Mouse (Mus musculus) intestine, embryonic 15.5 days (tissue): ENCODE results near the gene Gpx6. TPM values are rescaled to one million over a fixed set of nuclear protein-coding genes. Genes with fewer than 3 reads are reported as not detected.

Experiments
- ATAC-seq: fragments of 200-750 bp; cut with Nextera tagmentation; 2 replicates; pipeline ENCODE4 v1.8.0; 2017; ENCODE audit warnings: moderate TSS enrichment, moderate library complexity
- H3K27ac ChIP-seq: fragments of 300-500 bp; sonication (generic); 2 replicates; pipeline ENCODE4 v1.5.1; 2015; ENCODE audit warnings: mild to moderate bottlenecking, inconsistent platforms
- H3K27me3 ChIP-seq: fragments of 300-500 bp; sonication (generic); replicated peaks from 2 replicates; pipeline ENCODE4 v1.6.1; 2015; ENCODE audit warnings: inconsistent platforms
- H3K36me3 ChIP-seq: fragments of 300-500 bp; sonication (generic); 2 replicates; pipeline ENCODE4 v1.6.1; 2015; ENCODE audit warnings: inconsistent platforms
- H3K4me1 ChIP-seq: fragments of 300-500 bp; sonication (generic); replicated peaks from 2 replicates; pipeline ENCODE4 v1.6.1; 2015; ENCODE audit warnings: inconsistent platforms
- H3K4me2 ChIP-seq: fragments of 300-500 bp; sonication (generic); replicated peaks from 2 replicates; pipeline ENCODE4 v1.6.1; 2015; ENCODE audit warnings: mild to moderate bottlenecking, inconsistent platforms
- H3K4me3 ChIP-seq: fragments of 300-500 bp; sonication (generic); replicated peaks from 2 replicates; pipeline ENCODE4 v1.5.1; 2015; ENCODE audit warnings: inconsistent platforms
- H3K9ac ChIP-seq: fragments of 300-500 bp; sonication (generic); 2 replicates; pipeline ENCODE4 v1.6.1; 2015; ENCODE audit warnings: inconsistent platforms
- H3K9me3 ChIP-seq: fragments of 300-500 bp; sonication (generic); 2 replicates; pipeline ENCODE4 v1.6.1; 2016; ENCODE audit warnings: inconsistent platforms
- WGBS: fragments of 180-500 bp; shearing (Covaris S2); methylation state at CpG from one replicate; pipeline ENCODE4 v1.1.7; 2015; 5-methylcytosine and 5-hydroxymethylcytosine counted together
- polyA plus RNA-seq: library from polyadenylated mRNA; unstranded; fragments of >200 nt; fragmentation: Nextera tagmentation; extraction: Ambion mirVana; gene quantifications from 2 replicates; pipeline ENCODE4 v1.2.1, GENCODE M21; 2015

Gene Gpx6
- polyA plus RNA-seq, 1 experiment from 2014 or later, result not detected

DNA sequence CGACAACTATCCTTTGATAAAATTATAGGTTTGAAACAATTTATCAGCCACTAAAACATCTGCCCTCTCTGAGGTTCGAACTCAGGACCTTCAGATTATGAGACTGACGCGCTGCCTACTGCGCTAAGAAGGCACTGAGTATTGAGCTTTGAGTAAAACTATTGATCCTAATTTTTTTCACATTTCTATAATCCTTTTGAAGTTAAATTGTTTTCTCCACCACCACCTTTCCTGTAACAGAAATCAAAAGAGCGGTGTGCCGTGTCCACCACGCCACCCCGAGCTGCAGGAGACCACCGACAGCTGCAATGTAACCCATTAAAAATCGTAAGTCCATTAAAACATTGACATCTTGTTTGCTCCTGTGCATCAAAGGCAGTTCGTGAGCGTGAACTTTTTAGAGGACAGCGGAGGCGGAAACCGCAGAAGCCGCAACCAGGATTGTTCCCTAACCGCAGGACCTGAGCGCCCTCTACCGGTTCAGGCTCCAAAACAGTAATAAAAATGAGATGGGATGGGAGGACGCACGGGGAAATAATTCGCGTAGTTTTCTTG, 14.8 kb downstream of the Gpx6 start:
- 1% methylated on average over 24 of the region's 24 CpGs for WGBS
- Histone ChIP-seq H3K4me1 (no peaks in the 10 kb centered on the region), H3K4me2 (peak overlapping the region; percentile 69), H3K4me3 (peak overlapping the region; percentile 35), H3K36me3 (no peaks in the 10 kb centered on the region), H3K9me3 (no peaks in the 10 kb centered on the region), H3K27ac (no peak overlapping the region), H3K27me3 (no peaks in the 10 kb centered on the region), H3K9ac (no peak overlapping the region)
- ATAC-seq, result peak; percentile 89

DNA sequence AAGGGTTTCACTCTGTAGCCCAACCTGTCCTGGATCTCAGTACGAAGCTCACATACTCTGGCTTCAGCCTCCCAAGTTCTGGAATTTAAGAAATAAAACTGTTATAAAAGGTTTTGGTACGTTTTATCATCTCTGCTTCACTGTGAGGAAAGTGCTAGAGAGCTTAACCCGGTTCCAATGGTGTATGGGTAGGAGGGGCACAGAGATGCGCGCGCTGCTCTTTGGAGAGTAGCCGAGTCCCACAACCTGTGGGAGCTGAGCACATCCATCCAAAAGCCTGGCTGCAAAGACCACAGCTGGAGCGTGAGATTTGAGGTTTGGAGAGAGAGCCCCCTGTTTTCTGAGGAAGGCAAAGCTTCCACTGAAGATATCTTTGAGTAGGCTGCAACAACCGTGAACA, 15.5 kb downstream of the Gpx6 start:
- Histone ChIP-seq H3K36me3 (no peaks in the 10 kb centered on the region), H3K4me1 (no peaks in the 10 kb centered on the region), H3K4me2 (peak overlapping the region; percentile 69), H3K27me3 (no peaks in the 10 kb centered on the region), H3K9ac (peak overlapping the region; percentile 33), H3K27ac (no peak overlapping the region), H3K4me3 (peak overlapping the region; percentile 35), H3K9me3 (no peaks in the 10 kb centered on the region)
- WGBS, result 2% methylated on average over 9 of the region's 9 CpGs
- peak; percentile 69 for ATAC-seq

DNA sequence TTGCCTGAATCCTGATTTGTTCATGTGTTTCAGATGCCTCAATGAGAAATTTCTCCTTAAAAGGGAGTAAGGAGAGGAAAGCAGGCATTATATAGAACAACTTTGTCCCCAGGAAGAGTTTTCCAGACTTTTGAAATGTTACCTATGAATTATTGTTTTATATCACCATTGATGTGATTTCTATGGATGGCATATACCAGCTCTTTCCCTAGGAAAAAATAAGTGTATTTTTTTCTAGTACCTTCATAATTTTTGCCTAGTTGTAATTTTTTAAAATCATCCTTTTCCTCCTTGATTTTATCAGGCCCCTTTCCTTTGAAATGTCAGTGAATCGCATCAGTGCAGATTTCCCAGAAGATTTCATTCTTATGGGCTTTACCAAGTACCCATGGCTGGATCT, 34.7 kb downstream of the Gpx6 start, which contains the start of gene Olfr1367:
Olfr1367 (plus strand) TSS at position 301 of the 400 bp plus-strand sequence.
- Histone ChIP-seq H3K4me2 (no peak within 1 kb of the TSS), H3K4me1 (no peaks in the 10 kb centered on the region), H3K9me3 (no peaks in the 10 kb centered on the region), H3K4me3 (no peak within 1 kb of the TSS), H3K27ac (no peak within 1 kb of the TSS), H3K27me3 (no peaks in the 10 kb centered on the region), H3K9ac (no peak within 1 kb of the TSS), H3K36me3 (no peaks in the 10 kb centered on the region)
- ATAC-seq, result no peak
- 83% methylated on average over 1 of the region's 1 CpGs for WGBS

DNA sequence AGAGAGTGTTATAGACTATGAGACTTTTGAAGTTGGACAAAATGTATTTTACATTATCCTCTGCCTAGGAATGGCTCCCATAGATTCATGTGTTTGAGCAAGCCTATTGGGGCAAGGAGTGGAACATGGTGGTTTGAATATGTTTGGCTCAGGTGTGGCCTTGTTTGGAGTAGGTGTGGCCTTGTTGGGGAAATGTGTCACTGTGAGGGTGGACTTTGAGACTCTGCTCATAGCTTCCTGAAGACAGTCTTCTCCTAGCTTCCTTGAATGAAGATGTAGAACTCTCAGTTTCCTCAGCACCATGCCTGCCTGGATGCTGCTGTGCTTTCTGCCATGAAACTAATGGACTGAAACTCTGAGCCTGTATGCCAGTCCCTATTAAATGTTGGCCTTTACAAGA, 38.7 kb downstream of the Gpx6 start:
- no peaks in the 10 kb centered on the region for H3K36me3 ChIP-seq
- no peak for ATAC-seq
- H3K4me1 ChIP-seq, result no peaks in the 10 kb centered on the region
- H3K4me3 ChIP-seq, result no peak overlapping the region
- H3K27me3 ChIP-seq, result no peaks in the 10 kb centered on the region
- no peaks in the 10 kb centered on the region for H3K9me3 ChIP-seq
- H3K9ac ChIP-seq, result no peak overlapping the region
- no peak overlapping the region for H3K27ac ChIP-seq
- no peak overlapping the region for H3K4me2 ChIP-seq

DNA sequence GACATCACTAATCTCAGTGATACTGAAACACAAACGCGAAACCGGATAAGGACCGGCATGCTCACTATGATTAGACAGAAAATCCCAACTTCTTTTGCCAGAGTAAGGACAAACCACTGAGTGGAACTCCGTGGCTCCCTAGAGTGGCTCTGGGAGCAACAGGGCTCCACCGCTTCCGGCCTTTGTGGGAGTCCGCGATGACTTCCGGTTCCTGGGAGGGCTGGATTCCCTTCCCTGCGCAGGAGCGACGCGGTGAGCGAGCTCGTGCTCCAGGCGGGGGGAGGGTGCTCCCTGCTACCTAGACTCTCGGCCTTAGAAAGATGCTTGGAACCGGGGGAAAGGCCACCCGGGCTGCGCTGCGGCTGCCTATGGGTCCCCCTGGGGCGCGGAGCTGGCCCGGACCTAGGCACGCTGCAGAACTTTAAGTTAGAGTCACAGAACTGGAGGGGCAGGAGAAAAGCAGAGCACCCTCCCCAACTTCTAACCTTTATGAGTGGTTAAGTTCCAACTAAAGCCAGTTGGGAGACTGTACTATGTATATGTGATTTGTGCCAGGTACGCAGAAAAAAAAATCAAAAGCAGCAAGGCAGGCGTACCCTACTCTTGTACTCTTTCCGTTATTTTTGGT, 50.8 kb downstream of the Gpx6 start, which contains the start of gene Zscan12:
Zscan12 (plus strand) TSS at position 200 of the 628 bp plus-strand sequence.
- ATAC-seq, result peak; percentile 100
- Histone ChIP-seq H3K9ac (peak within 1 kb of the TSS; percentile 93), H3K27ac (peak within 1 kb of the TSS; percentile 61; the same call in 1 of the 2 replicates), H3K9me3 (no peaks in the 10 kb centered on the region), H3K27me3 (no peaks in the 10 kb centered on the region), H3K4me1 (peaks cover 14% of the 10 kb centered on the region; the same call in 1 of the 2 replicates), H3K36me3 (0 out of 2 replicates have a peak, but pooled peaks cover 3% of the 10 kb centered on the region), H3K4me3 (peak within 1 kb of the TSS; percentile 76), H3K4me2 (peak within 1 kb of the TSS; percentile 57)
- WGBS, result 1% methylated on average over 29 of the region's 29 CpGs

DNA sequence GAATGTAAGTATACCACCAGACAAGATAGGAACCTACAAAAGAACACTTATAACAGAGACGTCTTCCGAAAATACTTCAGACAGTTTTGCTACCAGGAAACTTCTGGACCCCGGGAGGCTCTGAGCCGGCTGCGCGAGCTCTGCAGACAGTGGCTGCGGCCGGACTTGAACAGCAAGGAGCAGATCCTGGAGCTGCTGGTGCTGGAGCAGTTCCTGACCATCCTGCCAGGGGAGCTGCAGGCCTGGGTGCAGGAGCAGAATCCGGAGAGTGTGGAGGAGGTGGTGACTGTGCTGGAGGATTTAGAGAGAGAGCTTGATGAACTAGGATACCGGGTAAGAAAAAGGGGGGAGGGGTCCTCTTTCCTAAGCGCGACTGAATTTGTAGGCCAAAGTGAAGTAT, 51.8 kb downstream of the Gpx6 start:
- 75% methylated on average over 12 of the region's 12 CpGs for WGBS
- Histone ChIP-seq H3K4me1 (peaks cover 14% of the 10 kb centered on the region; the same call in 1 of the 2 replicates), H3K27ac (no peak overlapping the region), H3K27me3 (no peaks in the 10 kb centered on the region), H3K4me3 (peak overlapping the region; percentile 76; the same call in 1 of the 2 replicates), H3K36me3 (peaks cover 6% of the 10 kb centered on the region; the same call in 1 of the 2 replicates), H3K4me2 (peak overlapping the region; percentile 57), H3K9me3 (no peaks in the 10 kb centered on the region), H3K9ac (peak overlapping the region; percentile 34; the same call in 1 of the 2 replicates)
- no peak for ATAC-seq

DNA sequence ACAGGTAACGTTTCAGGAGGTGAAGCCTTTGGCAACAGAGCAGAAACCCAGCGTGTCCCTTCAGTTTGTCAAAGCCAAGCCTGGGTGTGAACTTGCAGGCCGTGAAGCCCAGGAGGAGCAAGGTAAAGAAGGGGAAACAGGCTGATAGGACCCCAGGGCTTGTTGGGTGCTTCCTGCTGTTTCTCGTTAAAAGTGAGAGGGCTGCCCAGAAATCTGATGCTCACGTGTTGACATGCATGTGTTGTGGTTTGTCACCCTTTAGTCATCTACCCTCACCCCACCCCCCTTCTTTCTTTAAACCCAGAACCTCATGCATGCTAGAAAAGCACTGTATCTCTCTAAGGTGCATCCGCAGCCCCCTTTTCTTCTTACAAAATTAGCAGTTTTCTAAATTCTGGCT, 54.7 kb downstream of the Gpx6 start:
- Histone ChIP-seq H3K27ac (no peak overlapping the region), H3K9ac (no peak overlapping the region), H3K36me3 (peaks cover 13% of the 10 kb centered on the region; the same call in 1 of the 2 replicates), H3K9me3 (no peaks in the 10 kb centered on the region), H3K27me3 (no peaks in the 10 kb centered on the region), H3K4me2 (no peak overlapping the region), H3K4me3 (no peak overlapping the region), H3K4me1 (peaks cover 14% of the 10 kb centered on the region; the same call in 1 of the 2 replicates)
- ATAC-seq, result no peak
- 77% methylated on average over 6 of the region's 6 CpGs for WGBS

Other genes with a start within 250 kb of the Gpx6 start
- gene Olfr1370, start 237.2 kb upstream of the Gpx6 start, polyA plus RNA-seq, result not detected in 2 replicates
- 0.05 TPM in 1 of 2 replicates, not detected in the other for gene Olfr1369-ps1, start 200.6 kb upstream of the Gpx6 start, polyA plus RNA-seq
- gene Olfr263, start 182.5 kb upstream of the Gpx6 start, polyA plus RNA-seq, result not detected in 2 replicates
- gene Olfr1368, start 166.3 kb upstream of the Gpx6 start, polyA plus RNA-seq, result not detected in 2 replicates
- 155 and 156 TPM in 2 replicates for gene Trim27, start 132.7 kb upstream of the Gpx6 start, polyA plus RNA-seq
- not detected in 2 replicates for gene Gpx5, start 19.4 kb upstream of the Gpx6 start, polyA plus RNA-seq
- gene Olfr1367, start 34.8 kb downstream of the Gpx6 start, polyA plus RNA-seq, result not detected in 2 replicates
- 8.6 and 8.7 TPM in 2 replicates for gene Zscan12, start 50.7 kb downstream of the Gpx6 start, polyA plus RNA-seq
- gene Zkscan3, start 90.6 kb downstream of the Gpx6 start, polyA plus RNA-seq, result 66.9 and 71.5 TPM in 2 replicates
- gene Pgbd1, start 128.9 kb downstream of the Gpx6 start, polyA plus RNA-seq, result 2.2 and 2.3 TPM in 2 replicates
- gene Zscan26, start 141.6 kb downstream of the Gpx6 start, polyA plus RNA-seq, result 26.5 and 27.2 TPM in 2 replicates
- gene Nkapl, start 156.4 kb downstream of the Gpx6 start, polyA plus RNA-seq, result 2.2 and 2.9 TPM in 2 replicates
- 2.6 and 2.8 TPM in 2 replicates for gene Zkscan4, start 166.8 kb downstream of the Gpx6 start, polyA plus RNA-seq
- not detected in 2 replicates for gene Gm10065, start 167.3 kb downstream of the Gpx6 start, polyA plus RNA-seq
- 0.40 and 0.56 TPM in 2 replicates for gene AK157302, start 183.1 kb downstream of the Gpx6 start, polyA plus RNA-seq
- 12.6 and 13.1 TPM in 2 replicates for gene Gm11273, start 189.3 kb downstream of the Gpx6 start, polyA plus RNA-seq
- gene Zkscan8, start 219.0 kb downstream of the Gpx6 start, polyA plus RNA-seq, result 3.6 and 5.5 TPM in 2 replicates
- gene Olfr1366, start 230.7 kb downstream of the Gpx6 start, polyA plus RNA-seq, result 0.09 and 0.18 TPM in 2 replicates
- gene Olfr1535, start 247.8 kb downstream of the Gpx6 start, polyA plus RNA-seq, result not detected in 2 replicates